Mouse (Mus musculus) MEL (cell line): ENCODE measurements around the gene Svs1.

Experiments used
- CHD1 ChIP-seq: IDR thresholded peaks from 2 replicates; pipeline ENCODE4 v1.6.1; 2012; ENCODE audit warnings: low read depth, mild to moderate bottlenecking, inconsistent platforms, low read length, improper control_type of control experiment
- CTCF ChIP-seq, 3 experiments: IDR thresholded peaks in 2 of 3; conservative IDR thresholded peaks in 1 of 3; 2 replicates each; pipeline ENCODE4 v1.5.1; 2011 to 2012; ENCODE audit warnings: low read length in 3 of 3, low read depth in 2 of 3, mild to moderate bottlenecking in 2 of 3, improper control_type of control experiment in 1 of 3, inconsistent platforms in 1 of 3, mixed read lengths in 1 of 3, moderate library complexity in 1 of 3; ENCODE audit not compliant: control insufficient read depth in 1 of 3, insufficient read depth in 1 of 3, poor library complexity in 1 of 3, severe bottlenecking in 1 of 3
- ELF1 ChIP-seq: IDR thresholded peaks from 2 replicates; pipeline ENCODE4 v1.6.1; 2014; ENCODE audit warnings: low read depth, mild to moderate bottlenecking, inconsistent platforms, low read length, improper control_type of control experiment, moderate library complexity
- EP300 ChIP-seq, 2 experiments: IDR thresholded peaks; 2 replicates each; pipeline ENCODE4 v1.6.1; 2011; ENCODE audit warnings: improper control_type of control experiment in 2 of 2, low read length in 2 of 2, low read depth in 1 of 2, mild to moderate bottlenecking in 1 of 2
- HCFC1 ChIP-seq: IDR thresholded peaks from 2 replicates; pipeline ENCODE4 v1.6.1; 2012; ENCODE audit warnings: low read depth, mild to moderate bottlenecking, inconsistent platforms, low read length, improper control_type of control experiment, moderate library complexity
- KAT2A ChIP-seq: conservative IDR thresholded peaks from 2 replicates; pipeline ENCODE4 v1.6.1; 2012; ENCODE audit warnings: low read depth, low read length, improper control_type of control experiment, inconsistent platforms
- MYC ChIP-seq: IDR thresholded peaks from 2 replicates; pipeline ENCODE4 v1.6.1; 2011; ENCODE audit warnings: low read depth, mild to moderate bottlenecking, low read length, improper control_type of control experiment, moderate library complexity
- NRF1 ChIP-seq: IDR thresholded peaks from 2 replicates; pipeline ENCODE4 v1.6.1; 2014; ENCODE audit warnings: low read depth, mild to moderate bottlenecking, inconsistent platforms, low read length, improper control_type of control experiment, moderate library complexity; ENCODE audit not compliant: poor library complexity, insufficient read depth, severe bottlenecking
- TAL1 ChIP-seq: IDR thresholded peaks from 2 replicates; pipeline ENCODE4 v1.6.1; 2012; ENCODE audit warnings: mild to moderate bottlenecking, inconsistent platforms, low read length, moderate library complexity, mixed read lengths
- USF1 ChIP-seq: IDR thresholded peaks from 2 replicates; pipeline ENCODE4 v1.6.1; 2014; ENCODE audit warnings: low read depth, mild to moderate bottlenecking, inconsistent platforms, low read length, improper control_type of control experiment, moderate library complexity
- ZC3H11A ChIP-seq: IDR thresholded peaks from 2 replicates; pipeline ENCODE4 v1.6.1; 2012; ENCODE audit warnings: low read depth, mild to moderate bottlenecking, inconsistent platforms, low read length, improper control_type of control experiment

- no peak for TF ChIP-seq USF1
- TF ChIP-seq TAL1 = no peak
- TF ChIP-seq ELF1 = no peak
- TF ChIP-seq EP300 (IDR thresholded peaks at IDR 0.05; ENCODE audit: low read depth in 1 of 2, low read length in 2 of 2) = no peak
- no peak for TF ChIP-seq HCFC1
- no peak for TF ChIP-seq NRF1
- TF ChIP-seq CTCF (IDR thresholded peaks at IDR 0.05 in 2 of 3, conservative IDR thresholded peaks at IDR 0.05 in 1 of 3; ENCODE audit: control insufficient read depth in 1 of 3, insufficient read depth in 1 of 3, low read depth in 2 of 3, low read length in 3 of 3, poor library complexity in 1 of 3, severe bottlenecking in 1 of 3) = no peak
- TF ChIP-seq ZC3H11A = no peak
- TF ChIP-seq MYC = no peak
- TF ChIP-seq KAT2A = no peak
- no peak for TF ChIP-seq CHD1
These were observed 12.0 kb upstream of the Svs1 start, which contains the start of gene Doxl2 for GRCm38 (mm10) chr6:48974663-48975062.
